Mouse (Mus musculus): ENCODE results near the gene Ccnq.

The Ccnq gene

DNA sequence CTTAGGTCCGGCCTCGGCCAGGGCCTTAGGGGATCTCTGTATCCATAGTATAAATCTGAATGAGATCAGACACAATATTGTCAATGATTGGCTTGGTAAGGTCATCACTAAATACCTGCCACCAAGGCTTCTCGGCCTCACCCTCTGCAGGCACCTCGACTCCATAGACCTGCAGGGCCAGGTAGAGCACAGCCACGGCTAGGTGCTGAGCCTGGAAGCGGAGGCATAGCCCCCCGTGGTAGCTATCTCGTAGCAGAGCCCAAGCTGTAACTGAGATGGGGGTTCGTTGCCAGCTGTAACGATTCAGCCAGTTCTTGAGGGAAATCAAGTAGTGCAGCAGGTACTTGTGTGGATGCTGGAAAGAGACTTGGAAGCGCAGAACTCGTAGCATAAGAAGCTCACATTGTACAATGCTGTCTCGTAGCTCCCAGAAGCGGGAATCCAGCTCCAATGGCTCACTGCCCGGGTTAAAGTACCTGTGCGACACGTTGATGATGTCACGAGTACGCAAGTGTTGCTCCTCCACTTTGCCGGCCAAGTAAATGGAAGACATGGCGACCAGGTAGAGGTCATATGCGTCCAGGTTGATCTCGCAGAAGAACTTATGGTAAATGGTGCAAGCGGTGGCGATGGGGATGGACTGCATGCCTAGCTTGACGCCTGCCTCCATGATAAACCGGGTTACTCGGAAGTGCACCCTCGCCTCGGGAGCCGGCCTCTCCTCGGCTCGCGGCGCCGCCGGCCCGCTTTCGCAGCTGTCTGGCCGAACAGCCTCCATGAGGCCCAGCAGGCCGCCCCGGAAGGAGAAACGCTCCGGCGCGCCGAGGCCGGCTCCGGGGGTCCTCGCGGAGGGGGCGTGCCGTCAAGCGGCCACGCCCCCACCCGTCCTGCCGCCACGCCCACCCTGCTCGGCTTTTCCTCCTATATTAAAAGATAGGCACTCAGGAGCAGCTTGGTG lies at the start of gene Ccnq:
Ccnq (minus strand) TSS at position 845 of the 958 bp plus-strand sequence.
- DNase-seq (ENCODE audit: low spot score), result peak; percentile 71

DNA sequence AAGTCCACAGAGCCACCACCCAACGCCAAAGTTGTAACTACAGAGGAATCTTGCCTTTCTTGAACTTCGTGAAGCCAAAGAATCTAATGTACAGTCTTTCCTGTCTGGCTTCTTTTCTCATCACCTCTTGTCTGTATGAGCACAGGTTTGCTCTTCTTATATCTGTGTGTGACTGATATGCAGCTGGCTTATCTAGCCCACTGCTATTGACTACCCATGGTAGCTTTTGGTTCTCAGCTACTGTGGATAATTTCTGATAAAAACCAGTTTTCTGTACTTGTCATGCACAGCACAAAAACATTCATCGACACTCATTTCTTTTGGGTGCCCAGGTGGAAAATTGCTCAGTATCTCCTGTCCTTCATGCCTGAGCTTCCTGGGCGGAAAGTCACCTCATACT lies 49.6 kb upstream of the Ccnq start:
- no peak for DNase-seq (ENCODE audit: low spot score)

DNA sequence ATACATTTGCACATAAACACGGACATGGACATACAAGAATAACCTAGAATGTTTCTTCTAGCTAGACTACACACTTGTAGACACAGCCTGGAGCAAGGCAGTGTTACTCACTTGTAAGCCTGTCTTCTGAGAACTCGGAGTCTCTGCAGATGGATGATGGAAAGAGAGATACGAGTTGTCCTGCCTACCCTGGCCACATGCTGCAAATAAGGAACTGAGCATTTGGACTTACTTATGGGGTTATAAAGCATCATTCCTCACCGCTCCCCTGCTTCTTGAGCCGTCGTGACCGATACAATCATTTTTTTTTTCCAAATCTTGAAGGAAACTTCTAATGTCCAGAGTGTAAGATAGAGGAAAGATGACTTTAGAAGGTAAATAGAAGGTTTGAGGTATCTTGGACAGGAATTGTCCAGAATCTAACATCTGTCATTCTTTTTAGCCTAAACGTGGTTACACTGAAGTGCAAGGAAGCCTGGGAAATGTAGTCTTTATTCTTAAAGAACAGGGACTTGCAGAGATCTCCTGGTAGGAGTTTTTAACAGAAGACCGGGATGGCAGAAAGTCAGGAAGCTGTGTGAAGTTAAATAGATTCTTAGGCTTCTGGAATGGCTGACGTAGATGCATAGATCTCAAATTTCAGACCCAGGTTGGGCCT lies 44.7 kb upstream of the Ccnq start:
- DNase-seq (ENCODE audit: low spot score), result no peak

DNA sequence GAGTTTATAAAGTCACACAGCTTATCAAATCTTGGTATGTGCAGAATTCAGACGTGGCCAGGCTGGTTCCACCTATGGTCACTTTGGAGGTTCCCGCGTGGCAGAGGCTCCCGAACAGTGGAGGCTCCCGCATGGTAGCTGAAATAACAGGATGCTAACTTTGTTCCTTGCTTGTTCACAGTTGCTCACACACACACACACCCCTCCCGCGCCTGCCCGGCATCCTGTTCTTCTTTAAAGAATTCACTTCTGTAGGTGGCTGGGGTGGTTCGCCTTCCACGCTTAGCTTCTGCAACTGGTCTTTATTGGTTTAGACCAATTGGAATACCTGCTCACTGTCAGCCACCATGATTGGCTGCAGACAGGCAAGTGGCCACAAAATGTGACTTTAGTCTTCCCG lies 41.6 kb upstream of the Ccnq start:
- DNase-seq (ENCODE audit: low spot score), result no peak

DNA sequence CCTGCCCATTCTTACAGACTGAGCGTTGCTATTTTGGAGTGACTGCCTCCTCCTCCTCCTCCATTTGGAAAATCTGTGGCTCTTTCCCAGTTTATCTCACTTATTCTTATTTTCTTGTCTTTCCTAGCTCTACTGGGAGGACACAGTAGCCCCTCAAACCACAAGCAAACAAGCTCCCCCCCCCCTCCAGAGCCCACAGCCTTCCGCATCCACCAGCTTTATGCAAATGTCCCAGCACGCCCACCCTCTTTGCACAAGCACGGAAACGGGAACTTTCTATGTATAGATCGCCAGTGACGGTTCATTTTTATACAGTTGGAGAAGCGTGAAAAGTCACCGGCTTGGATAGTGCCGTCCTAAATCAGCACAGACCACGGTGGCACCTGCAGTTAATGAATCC lies 40.9 kb upstream of the Ccnq start:
- DNase-seq (ENCODE audit: low spot score), result no peak

DNA sequence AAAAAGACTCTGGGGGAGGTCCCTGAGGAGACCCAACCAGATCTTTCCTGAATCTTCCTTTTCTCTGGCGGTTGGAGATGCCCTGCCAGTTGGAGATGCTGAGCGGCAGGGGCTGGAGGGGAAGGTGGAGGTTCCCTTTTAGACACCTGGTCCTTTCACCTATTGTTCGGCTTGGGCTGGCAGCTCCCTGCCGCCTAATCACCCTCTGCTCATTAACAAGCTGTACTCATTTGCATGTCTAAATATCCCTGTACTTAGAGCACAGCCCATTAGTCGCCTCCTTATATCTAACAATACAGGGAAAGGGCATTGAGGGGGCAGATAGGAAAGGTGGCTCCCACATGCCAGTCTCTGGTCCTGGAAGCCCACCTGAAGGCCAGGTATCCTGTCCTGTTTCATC lies 40.5 kb upstream of the Ccnq start:
- DNase-seq (ENCODE audit: low spot score), result no peak

DNA sequence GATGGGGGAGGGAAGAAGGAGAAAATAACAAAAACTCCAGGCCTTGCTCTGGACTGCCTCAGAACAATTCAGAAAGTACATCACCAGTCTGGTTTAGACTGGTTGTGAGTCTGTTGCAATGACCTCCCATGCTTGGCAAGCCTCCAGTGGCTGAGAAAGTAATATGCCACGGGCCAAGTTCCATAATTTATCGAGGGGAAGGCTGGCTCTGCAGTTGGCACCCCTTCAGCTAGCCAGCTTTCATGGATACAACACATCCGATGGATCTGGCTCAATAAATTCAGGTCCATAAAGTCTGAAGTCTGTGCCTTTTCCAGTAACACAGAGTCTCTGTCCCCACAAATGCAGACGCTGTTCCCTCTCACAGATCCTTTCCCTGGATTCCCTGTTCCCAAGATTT lies 40.1 kb upstream of the Ccnq start:
- DNase-seq (ENCODE audit: low spot score), result peak; percentile 60

DNA sequence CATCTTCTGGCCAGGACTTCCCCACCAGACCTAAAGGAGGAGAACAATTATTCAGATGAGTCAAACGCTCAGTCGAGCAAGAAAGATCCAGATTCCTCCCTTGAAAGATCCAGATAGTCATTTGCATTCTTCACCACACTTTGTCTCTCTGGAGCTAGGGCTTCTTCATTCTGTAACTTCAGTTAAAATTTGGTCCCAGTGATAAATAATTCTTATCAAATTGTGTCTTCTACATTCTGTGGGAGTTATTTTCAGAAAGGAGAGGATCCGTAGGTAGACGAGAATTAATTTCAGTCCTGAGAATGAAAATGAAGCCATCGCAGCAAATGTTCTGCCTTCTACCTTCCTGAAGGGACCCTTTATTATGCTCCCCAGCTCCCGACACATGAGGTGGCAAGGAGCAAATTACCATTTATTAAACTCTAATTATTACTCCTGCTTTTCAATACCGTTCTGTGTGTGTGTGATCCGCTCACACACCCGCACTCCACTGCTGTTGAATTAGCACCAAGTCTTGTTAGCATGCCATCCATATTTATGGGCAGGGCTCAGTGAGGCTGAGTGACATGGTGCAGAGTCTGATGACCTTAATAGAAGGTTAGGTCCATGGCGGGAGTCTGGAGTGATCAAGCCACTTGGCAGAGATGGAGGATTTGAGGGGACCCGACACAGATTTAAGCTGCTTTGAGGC lies 38.0 kb upstream of the Ccnq start:
- no peak for DNase-seq (ENCODE audit: low spot score)

DNA sequence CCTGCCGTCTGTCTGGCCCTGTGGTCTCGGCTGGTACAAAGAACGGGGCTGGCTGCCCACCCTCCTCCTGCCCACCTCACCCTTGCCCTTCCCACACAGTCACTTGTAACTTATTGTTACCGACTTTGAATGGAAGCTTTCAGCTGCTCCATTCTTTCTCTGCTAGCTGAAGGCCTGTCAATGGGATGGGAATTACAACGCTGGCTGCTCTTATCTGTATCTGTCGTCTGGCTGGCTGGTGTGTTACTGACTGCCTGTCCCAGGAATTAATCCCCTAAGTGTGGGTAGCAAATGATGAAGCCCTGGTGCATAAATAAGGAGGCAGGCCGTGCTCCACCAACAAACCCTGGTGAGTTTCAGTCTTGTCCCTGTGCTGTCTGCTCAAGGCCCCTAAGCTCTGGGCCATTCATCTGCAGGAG lies 34.5 kb upstream of the Ccnq start:
- no peak for DNase-seq (ENCODE audit: low spot score)

DNA sequence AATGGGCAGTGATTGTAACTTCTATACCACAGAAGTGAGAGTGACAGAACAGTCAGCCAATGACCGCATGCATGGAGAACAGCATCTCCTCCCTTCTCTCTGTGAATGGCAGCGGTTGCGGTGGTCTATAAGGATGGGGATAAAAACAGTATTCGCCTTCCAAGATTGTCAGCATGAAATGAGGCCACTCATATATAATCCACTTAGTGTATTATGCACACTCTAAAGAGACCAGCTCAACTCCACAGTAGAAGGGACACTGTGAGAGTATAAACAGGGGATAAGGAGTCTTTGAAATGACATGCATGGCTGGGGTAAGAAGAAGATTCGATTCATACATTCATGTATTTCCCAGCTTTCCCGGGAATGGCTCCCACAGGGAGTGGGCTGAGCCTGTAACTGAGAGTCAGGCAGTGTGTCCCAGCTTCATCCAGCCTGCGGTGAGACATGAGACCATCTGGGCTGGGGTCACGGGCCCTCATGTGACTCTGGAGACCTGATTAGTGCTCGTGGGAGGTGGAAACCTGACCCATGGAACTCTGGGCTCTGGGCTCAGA lies 31.3 kb upstream of the Ccnq start:
- DNase-seq (ENCODE audit: low spot score), result no peak

DNA sequence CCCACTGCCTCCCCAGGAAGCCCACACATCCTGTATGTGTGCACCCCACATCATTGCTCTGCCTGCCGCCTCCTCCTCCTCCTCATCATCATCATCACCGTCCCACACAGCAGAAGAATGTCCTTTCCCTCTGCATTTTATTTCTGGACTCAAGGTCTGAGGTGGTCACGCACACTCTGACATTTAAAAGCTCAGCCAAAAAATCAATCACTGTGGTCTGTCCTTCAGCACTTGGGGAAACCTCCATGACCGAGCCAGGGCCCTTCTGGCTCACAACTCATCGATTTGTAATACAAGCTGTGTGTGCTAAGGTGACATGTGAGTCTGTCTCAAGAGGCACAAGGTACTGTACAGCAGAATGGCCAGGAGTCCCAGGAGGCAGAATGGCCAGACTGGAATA lies 30.8 kb upstream of the Ccnq start:
- DNase-seq (ENCODE audit: low spot score), result no peak

DNA sequence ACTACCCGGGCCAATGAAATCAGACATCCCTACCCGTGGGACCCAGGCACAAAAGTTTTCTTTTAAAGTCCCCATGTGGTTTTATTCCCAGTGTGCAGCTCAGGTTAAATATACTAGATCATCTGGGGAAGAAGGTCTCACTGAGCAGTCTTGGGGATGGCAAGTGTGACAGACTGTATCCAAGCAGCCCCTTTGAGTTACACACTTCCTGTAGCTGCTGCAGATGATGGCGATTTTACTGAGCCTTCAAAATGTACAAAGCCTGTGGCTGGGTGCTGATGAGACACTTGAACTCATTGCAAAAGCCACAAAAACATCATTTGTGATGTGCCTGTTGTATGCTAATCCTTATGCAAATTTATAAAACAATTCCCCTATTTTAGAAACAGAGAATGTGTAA lies 29.0 kb upstream of the Ccnq start:
- DNase-seq (ENCODE audit: low spot score), result no peak

DNA sequence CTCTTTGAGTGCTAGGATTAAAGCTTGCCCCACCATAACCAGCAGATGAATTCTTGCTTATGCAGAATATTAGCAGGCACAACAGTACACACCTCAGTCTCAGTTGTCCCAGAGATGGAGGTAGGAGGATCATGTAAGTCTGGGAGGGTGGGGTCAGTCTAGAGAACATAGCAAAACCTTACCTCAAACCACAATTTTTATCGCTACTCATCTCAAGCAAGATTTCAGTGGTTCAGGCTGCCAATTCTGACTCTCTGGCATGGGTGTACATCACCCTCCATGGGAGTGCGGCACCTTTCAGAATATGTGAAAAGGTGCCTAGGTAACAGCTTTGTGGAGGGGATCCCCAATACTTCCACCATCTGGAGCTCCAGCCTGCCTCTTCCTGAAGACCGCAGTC lies 28.5 kb upstream of the Ccnq start:
- DNase-seq (ENCODE audit: low spot score), result no peak

DNA sequence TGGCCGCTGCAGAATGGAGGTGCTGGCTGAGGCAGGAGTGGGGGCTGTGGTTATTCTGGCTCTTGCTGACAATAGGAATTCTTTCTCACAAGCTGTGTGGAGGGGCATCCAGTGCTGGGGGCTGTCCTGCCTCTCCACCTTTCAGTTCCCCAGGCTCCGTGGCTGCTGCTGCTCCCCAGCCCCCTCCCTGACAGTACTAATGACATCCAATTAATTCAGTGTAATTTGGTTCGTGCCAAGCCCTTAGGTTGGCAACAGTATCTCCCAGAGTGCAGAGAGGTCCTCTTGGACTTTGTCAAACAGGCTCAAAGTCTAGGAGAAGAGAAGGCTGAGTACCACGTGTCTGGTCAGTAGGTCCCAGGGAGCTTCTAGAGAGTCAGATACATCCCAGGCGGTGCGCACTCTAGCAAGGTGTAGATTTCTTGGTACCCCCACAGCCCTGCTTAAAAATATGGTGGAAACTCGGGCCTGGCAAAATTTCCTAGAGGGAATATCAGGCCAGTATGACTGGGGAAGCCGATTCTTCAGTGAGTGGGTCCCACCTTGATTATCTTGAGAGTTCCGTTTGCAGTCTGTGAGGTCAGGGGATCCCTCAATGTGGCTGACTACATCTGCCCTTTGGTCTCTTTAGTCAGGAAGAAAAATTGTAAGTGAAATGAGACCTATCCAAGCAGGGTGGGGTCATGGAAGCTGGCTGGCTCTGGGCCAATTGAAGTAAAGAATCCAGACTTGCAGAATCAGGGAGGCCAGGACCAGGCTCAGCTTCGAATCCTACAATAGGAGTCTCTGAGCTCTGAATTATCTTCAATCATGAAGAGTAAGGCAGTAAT lies 26.5 kb upstream of the Ccnq start:
- DNase-seq (ENCODE audit: low spot score), result no peak

DNA sequence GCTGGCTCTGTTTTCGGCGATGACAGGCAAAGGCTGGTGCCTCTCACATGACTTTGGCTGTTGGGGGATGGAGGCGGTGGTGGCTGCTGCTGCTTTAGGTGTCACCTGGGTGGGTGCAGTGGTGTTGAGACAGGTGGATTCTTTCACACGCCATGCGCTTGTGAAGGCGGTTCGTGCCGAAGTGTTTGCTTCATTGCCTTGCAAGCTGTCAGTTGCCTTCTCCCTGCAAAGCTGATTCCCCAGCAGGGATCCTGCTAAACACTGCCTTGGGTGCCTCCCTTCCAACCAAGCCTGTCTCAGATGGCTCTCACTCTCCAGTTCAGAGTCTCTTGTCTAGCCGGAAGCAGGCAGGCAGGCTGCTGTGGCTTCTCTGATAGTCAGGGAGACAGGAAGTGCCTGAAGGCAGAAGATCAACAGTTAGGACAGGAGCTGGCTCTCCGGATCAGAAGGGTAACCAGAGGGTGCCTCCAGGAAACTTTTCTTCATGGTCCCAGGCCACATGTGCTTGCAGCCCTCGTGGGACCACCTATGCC lies 20.3 kb upstream of the Ccnq start:
- peak; percentile 29 for DNase-seq (ENCODE audit: low spot score)

DNA sequence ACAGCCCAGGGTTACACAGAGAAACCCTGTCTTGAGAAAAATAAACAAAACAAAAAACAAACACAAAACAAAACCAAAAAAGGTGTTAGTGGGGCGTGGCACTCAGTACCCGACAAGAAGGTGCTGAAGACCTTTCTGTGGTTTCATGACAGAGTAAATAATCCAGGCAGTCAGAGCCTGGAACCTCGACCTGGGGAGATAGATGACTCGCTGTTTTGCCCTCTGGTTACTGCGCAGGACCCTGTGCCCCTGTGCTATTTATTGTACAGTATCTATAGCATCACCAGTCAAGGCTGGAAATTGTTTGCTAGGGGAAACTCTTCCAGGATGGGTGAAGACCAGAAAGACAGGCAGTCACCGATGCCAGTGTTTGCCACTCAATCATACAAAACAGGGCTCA lies 18.9 kb upstream of the Ccnq start:
- no peak for DNase-seq (ENCODE audit: low spot score)

DNA sequence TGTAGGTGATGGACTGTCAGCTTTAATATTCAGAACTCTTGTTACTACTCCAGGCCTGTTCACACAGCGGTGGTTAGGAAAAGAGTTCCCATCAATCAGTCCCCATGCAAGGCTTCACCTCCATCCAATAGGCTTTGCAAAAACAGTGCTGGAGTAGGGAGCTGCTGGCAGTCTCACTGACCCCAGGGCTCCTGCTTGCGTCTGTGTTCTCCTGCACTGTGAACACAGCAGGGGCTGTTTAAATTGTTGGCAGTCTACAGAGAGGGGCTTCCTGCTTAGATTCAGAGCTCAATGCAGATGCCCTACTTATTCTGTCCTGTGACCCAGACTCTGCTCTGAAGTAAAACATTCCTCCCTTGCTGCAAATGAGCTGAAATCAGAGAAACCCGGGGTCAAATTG lies 17.2 kb upstream of the Ccnq start:
- no peak for DNase-seq (ENCODE audit: low spot score)

DNA sequence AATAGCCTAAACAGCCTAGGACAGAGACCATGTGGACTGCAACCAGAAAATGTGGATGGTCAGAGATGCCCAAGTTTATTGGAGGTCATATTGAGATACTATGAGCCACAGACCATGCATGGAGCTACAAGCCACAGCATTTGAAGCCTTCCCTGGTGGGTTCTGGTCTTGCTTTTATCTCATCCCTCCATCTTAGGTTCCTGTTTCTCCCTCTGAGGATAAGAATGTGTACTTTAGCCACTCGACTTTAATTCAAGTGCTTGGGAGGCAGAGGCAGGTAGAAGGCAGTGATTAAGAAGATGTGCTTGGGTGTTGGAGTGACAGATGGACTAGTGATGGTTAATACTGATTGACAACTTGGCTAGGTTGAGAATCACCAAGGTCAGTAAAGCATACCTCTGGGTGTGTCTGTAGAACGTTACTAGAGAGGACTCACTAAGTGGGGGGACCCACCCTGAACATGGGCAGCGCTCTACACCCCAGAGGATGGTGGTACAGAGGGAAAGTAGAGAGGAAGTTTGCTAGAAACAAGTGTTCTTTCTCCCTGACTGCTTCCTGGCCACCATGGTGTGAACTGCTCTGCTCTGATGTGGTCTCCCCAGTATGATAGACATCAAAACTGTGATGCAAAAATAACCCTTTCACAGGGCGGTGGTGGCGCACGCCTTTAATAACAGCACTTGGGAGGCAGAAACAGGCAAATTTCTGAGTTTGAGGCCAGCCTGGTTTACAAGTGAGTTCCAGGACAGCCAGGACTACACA lies 14.7 kb upstream of the Ccnq start:
- no peak for DNase-seq (ENCODE audit: low spot score)

DNA sequence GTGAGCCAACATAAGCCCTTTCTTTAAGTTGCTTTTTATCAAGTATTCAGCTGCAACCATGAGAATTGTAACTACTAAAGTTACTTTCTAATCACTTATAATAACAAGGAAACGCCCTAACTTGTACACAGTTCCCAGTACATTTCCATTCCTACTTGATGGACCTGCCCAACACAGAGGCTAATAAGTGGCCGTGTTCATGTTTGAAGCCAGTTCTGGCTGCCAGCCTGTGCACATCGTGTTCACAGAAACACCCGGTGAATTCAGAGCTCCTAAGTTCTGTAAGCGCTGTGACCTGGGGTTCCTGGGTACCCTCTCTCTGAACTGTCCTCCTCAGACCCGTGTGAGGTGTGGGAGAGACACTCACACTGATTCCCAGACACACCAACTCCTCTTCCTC lies 13.3 kb upstream of the Ccnq start:
- no peak for DNase-seq (ENCODE audit: low spot score)

DNA sequence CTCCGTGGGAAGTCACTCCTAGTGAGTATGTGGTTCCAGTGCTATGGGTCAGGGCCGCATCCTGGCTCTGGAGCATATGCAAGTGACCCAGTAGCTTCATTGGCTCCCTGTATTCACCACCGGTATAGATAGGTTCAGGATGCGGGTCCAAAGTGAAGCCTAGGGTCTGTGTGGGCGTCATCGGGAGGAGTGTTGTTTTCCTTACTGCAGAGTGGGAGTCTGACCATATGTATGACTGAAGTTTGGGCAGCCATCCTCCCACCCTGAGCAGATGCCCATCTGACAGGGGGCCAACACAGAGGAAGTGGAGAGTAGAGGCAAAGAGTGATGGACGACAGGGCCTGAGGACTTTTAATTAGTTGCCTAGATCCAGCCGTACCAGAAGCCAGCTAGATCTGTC lies 12.8 kb upstream of the Ccnq start:
- DNase-seq (ENCODE audit: low spot score), result no peak

DNA sequence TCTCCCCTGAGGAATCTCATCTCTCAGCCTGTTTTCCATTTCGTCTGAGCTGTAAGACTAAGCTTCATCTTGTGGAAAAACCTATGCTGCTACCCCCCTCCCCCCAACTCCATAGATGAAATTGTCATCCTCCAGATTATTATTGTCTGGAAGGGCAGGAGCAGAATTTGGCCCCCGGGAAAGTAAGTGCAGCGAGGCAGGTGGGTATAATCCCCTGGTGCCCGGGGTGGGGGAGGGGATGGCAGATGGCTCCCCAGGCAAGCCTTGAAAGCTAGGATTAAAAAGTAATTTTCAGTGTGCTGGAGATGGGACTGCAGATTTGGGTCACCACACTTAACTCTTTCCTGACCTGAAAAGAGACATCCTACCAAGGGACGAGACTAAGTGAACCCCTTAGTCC lies 10.7 kb upstream of the Ccnq start:
- DNase-seq (ENCODE audit: low spot score), result no peak

Data from lung, postnatal 25 days (tissue).